Mouse (Mus musculus): ENCODE results near the gene Gm11060.

- TF ChIP-seq CTCF (IDR thresholded peaks at IDR 0.05) (no peak), EP300 (IDR thresholded peaks at IDR 0.05) (no peak)
Observed at GRCm38 (mm10) chr2:105131061-105131810, 39.4 kb downstream of the Gm11060 start.
